Mouse (Mus musculus): ENCODE data around the gene Ifi35. TPM values are rescaled to one million over a fixed set of nuclear protein-coding genes. Genes with fewer than 3 reads are reported as not detected.

The Ifi35 gene
- polyA plus RNA-seq, 2 experiments = 17.2 to 22.1 TPM

GRCm38 (mm10) chr11:101418991-101419390 is 29.2 kb upstream of the Ifi35 start:
- Histone ChIP-seq H3K27ac (no peak overlapping the region), H3K27me3 (ENCODE audit: control insufficient read depth, insufficient read depth, low read length) (no peaks in the 10 kb centered on the region), H3K9me3 (ENCODE audit: control insufficient read depth, low read length) (no peaks in the 10 kb centered on the region), H3K9ac (replicated peaks) (no peak overlapping the region), H3K36me3 (replicated peaks; ENCODE audit: control insufficient read depth, insufficient read depth, low read depth) (no peaks in the 10 kb centered on the region; the same call in 1 of the 2 replicates), H3K4me2 (ENCODE audit: low read depth) (no peak overlapping the region), H3K4me1 (replicated peaks; ENCODE audit: control insufficient read depth in 2 of 2, insufficient read depth in 2 of 2, low read length in 1 of 2) (peaks cover 0 to 6% of the 10 kb centered on the region in 2 experiments; a peak in 3 of 4 replicates), H3K4me3 (ENCODE audit: insufficient read depth in 1 of 2, low read depth in 2 of 2, low read length in 2 of 2) (no peak overlapping the region)
- no peak for TF ChIP-seq EP300 (IDR thresholded peaks at IDR 0.05; ENCODE audit: low read depth)
- ATAC-seq (ENCODE audit: insufficient read depth) (no peak), DNase-seq (ENCODE audit: low read depth in 3 of 3, low spot score in 3 of 3) (no peak)
- 59% methylated on average over 6 of the region's 6 CpGs for WGBS (ENCODE audit: insufficient replicate concordance)

- no peak overlapping the region for H3K4me2 ChIP-seq (ENCODE audit: low read depth)
- H3K9me3 ChIP-seq (ENCODE audit: control insufficient read depth, low read length) = no peaks in the 10 kb centered on the region
- DNase-seq (ENCODE audit: low read depth in 3 of 3, low spot score in 3 of 3) (no peak), ATAC-seq (ENCODE audit: insufficient read depth) (no peak)
- no peak overlapping the region for H3K9ac ChIP-seq (replicated peaks)
- no peaks in the 10 kb centered on the region for H3K36me3 ChIP-seq (replicated peaks; ENCODE audit: control insufficient read depth, insufficient read depth, low read depth)
- H3K4me1 ChIP-seq (replicated peaks; ENCODE audit: control insufficient read depth in 2 of 2, insufficient read depth in 2 of 2, low read length in 1 of 2) = peaks cover 0 to 12% of the 10 kb centered on the region in 2 experiments; a peak in 3 of 4 replicates
- TF ChIP-seq CTCF (IDR thresholded peaks at IDR 0.05; ENCODE audit: low read depth) (peak; percentile 45), EP300 (IDR thresholded peaks at IDR 0.05; ENCODE audit: low read depth) (no peak)
- no peak overlapping the region for H3K27ac ChIP-seq
- H3K4me3 ChIP-seq (ENCODE audit: insufficient read depth in 1 of 2, low read depth in 2 of 2, low read length in 2 of 2) = no peak overlapping the region
- 38% methylated on average over 3 of the region's 3 CpGs for WGBS (ENCODE audit: insufficient replicate concordance)
- H3K27me3 ChIP-seq (ENCODE audit: control insufficient read depth, insufficient read depth, low read length) = no peaks in the 10 kb centered on the region
These were observed 28.6 kb upstream of the Ifi35 start for GRCm38 (mm10) chr11:101419610-101420009.

- Histone ChIP-seq H3K27me3 (ENCODE audit: control insufficient read depth, insufficient read depth, low read length) (no peaks in the 10 kb centered on the region), H3K27ac (no peak overlapping the region), H3K4me1 (replicated peaks; ENCODE audit: control insufficient read depth in 2 of 2, insufficient read depth in 2 of 2, low read length in 1 of 2) (peaks cover 0 to 12% of the 10 kb centered on the region in 2 experiments; a peak in 3 of 4 replicates), H3K9me3 (ENCODE audit: control insufficient read depth, low read length) (no peaks in the 10 kb centered on the region), H3K4me3 (ENCODE audit: insufficient read depth in 1 of 2, low read depth in 2 of 2, low read length in 2 of 2) (no peak overlapping the region), H3K36me3 (replicated peaks; ENCODE audit: control insufficient read depth, insufficient read depth, low read depth) (no peaks in the 10 kb centered on the region), H3K4me2 (ENCODE audit: low read depth) (no peak overlapping the region), H3K9ac (replicated peaks) (no peak overlapping the region)
- no peak for DNase-seq (ENCODE audit: low read depth in 3 of 3, low spot score in 3 of 3)
- TF ChIP-seq CTCF (IDR thresholded peaks at IDR 0.05; ENCODE audit: low read depth) (no peak), EP300 (IDR thresholded peaks at IDR 0.05; ENCODE audit: low read depth) (no peak)
- no peak for ATAC-seq (ENCODE audit: insufficient read depth)
- 62% methylated on average over 5 of the region's 5 CpGs for WGBS (ENCODE audit: insufficient replicate concordance)
These were observed 28.1 kb upstream of the Ifi35 start for GRCm38 (mm10) chr11:101420148-101420547.

DNA sequence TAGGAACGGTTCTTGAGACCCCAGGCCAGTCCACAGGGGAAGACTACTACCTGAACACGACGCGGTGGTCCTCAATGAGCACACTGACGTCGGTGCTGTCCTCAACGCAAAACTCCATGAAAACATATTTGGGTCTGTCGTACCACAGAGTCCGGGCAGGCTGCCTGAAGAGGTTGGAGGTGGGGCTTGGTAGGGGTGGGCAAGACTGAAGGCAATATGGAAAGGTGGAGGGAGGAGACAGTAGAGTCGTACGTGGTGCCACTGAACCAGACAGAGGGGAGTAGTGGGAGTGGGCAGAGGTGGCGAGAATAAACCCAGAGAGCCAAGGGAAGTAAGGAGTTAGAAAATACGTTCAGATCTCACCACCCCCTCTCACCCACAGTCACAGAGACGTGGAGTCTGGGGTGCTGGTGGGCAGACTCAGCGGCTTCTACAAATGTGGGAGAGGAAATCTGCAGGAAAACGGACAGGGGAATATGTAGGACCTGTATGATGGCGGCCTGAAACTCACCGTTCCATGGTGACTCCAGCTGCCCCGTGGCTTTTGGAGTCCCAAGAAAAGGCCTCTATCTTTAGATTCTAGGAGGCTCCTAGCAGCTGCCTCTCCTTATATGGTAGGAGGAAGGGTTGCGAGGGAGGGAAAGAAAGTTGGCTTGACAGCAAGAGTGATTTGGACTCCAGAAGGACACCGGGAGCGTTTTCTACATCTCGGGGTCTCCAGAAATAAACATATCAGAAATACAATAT is 23.9 kb upstream of the Ifi35 start, which contains the start of gene Gm27029:
Gene Gm27029, minus strand, starts transcription at position 692 of the 747 bp plus-strand sequence.
- 9% methylated on average over 23 of the region's 23 CpGs for WGBS (ENCODE audit: insufficient replicate concordance)
- peaks cover 11 to 15% of the 10 kb centered on the region in 2 experiments for H3K4me1 ChIP-seq (replicated peaks; ENCODE audit: control insufficient read depth in 2 of 2, insufficient read depth in 2 of 2, low read length in 1 of 2)
- no peak for ATAC-seq (ENCODE audit: insufficient read depth)
- no peak for DNase-seq (ENCODE audit: low read depth in 3 of 3, low spot score in 3 of 3)
- H3K9me3 ChIP-seq (ENCODE audit: control insufficient read depth, low read length) = no peaks in the 10 kb centered on the region
- peak within 1 kb of the TSS; percentile 82 for H3K9ac ChIP-seq (replicated peaks)
- H3K36me3 ChIP-seq (replicated peaks; ENCODE audit: control insufficient read depth, insufficient read depth, low read depth) = no peaks in the 10 kb centered on the region
- H3K27me3 ChIP-seq (ENCODE audit: control insufficient read depth, insufficient read depth, low read length) = no peaks in the 10 kb centered on the region
- TF ChIP-seq CTCF (IDR thresholded peaks at IDR 0.05; ENCODE audit: low read depth) = no peak
- TF ChIP-seq EP300 (IDR thresholded peaks at IDR 0.05; ENCODE audit: low read depth) = no peak
- H3K4me2 ChIP-seq (ENCODE audit: low read depth) = peak within 1 kb of the TSS; percentile 99
- peak within 1 kb of the TSS; percentile 39 for H3K27ac ChIP-seq
- peak within 1 kb of the TSS; percentile 79 to 98 for H3K4me3 ChIP-seq (ENCODE audit: insufficient read depth in 1 of 2, low read depth in 2 of 2, low read length in 2 of 2)

DNA sequence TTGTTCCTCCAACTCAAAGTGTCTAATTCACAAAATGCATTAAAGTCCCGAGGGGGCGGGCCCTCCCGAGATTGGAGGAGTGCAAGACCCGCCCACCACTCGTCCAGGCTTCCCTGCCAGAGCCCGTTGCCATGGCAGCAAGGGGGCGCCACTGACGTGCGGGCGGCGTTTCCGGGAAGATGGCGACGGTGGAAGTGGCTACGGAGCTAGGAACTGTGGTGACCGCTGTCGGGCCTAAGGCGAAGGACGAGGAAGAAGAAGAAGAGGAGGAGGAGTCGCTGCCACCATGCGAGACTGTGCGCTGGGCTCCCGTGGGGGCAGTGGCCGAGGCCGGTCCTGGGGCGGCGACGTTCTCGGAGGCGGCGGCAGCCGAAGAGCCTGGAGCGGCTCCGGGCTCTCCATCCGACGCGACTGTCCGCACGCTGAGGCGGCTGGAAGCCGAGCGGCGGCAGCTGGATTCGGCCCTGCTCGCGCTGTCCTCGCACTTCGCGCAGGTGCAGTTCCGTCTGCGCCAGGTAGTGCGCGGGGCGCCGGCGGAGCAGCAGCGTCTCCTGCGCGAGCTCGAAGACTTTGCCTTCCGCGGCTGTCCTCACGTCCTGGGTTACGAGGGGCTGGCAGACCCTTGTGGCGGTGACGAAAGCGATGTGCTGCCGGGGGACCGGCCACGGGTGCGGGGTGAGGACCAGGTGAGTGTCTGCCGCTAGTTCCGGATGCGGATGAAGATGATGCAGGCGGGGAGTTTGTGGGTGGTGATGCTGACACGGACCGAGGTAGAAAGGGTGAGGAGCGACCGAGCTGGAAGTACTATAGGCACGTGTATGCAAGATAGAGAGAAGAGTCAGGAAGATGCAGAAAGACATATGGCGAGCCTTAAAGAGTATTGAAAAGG is 23.0 kb upstream of the Ifi35 start, which contains the start of the genes Rundc1 and Ptges3l:
Gene Rundc1, plus strand, starts transcription at position 161 of the 889 bp plus-strand sequence.
Gene Ptges3l, minus strand, starts transcription at position 409 of the 889 bp plus-strand sequence.
- Histone ChIP-seq H3K4me1 (replicated peaks; ENCODE audit: control insufficient read depth in 2 of 2, insufficient read depth in 2 of 2, low read length in 1 of 2) (peaks cover 11 to 15% of the 10 kb centered on the region in 2 experiments), H3K4me2 (ENCODE audit: low read depth) (peak within 1 kb of the TSS; percentile 99), H3K9me3 (ENCODE audit: control insufficient read depth, low read length) (no peaks in the 10 kb centered on the region), H3K27me3 (ENCODE audit: control insufficient read depth, insufficient read depth, low read length) (no peaks in the 10 kb centered on the region), H3K27ac (peak within 1 kb of the TSS; percentile 39), H3K9ac (replicated peaks) (peak within 1 kb of the TSS; percentile 82), H3K36me3 (replicated peaks; ENCODE audit: control insufficient read depth, insufficient read depth, low read depth) (peaks cover 1% of the 10 kb centered on the region), H3K4me3 (ENCODE audit: insufficient read depth in 1 of 2, low read depth in 2 of 2, low read length in 2 of 2) (peak within 1 kb of the TSS; percentile 79 to 98)
- DNase-seq (ENCODE audit: low read depth in 3 of 3, low spot score in 3 of 3) = peak; percentile 89 to 92 (median 90)
- peak; percentile 89 for ATAC-seq (ENCODE audit: insufficient read depth)
- under 1% methylated on average over 81 of the region's 81 CpGs for WGBS (ENCODE audit: insufficient replicate concordance)
- TF ChIP-seq EP300 (IDR thresholded peaks at IDR 0.05; ENCODE audit: low read depth) (no peak), CTCF (IDR thresholded peaks at IDR 0.05; ENCODE audit: low read depth) (peak; percentile 81)

Measured in liver, embryonic 14.5 days (tissue).